ENCODE assay signal across 8 mouse cellular contexts in genomic region chr16:91688619-91689334, GRCm38 (mm10). TPM values are rescaled to one million over a fixed set of nuclear protein-coding genes. Genes with fewer than 3 reads are reported as not detected.
DNase-seq lines count a peak whose midpoint lies in the region; ATAC-seq and TF ChIP-seq lines count a peak whose summit lies in the region.

TSS of gene Donson (minus strand) at chr16:91688770.

- no peak for TF ChIP-seq EP300 in lung, postnatal 0 days (IDR thresholded peaks at IDR 0.05)

- H3K4me3 ChIP-seq in hindbrain, embryonic 11.5 days (ENCODE audit: low read depth, low read length) = peak within 1 kb of the TSS; percentile 87
- H3K4me3 ChIP-seq in lung, postnatal 0 days (ENCODE audit: low read depth, low read length) = peak within 1 kb of the TSS; percentile 85

- peak; percentile 94 for DNase-seq in NIH3T3 (ENCODE audit: low read depth)
- DNase-seq in cerebellum, adult 9-11 months = peak; percentile 93
- peak; percentile 71 to 94 for DNase-seq in frontal cortex, adult 2 months (ENCODE audit: extremely low spot score in 1 of 2, low spot score in 1 of 2)
- DNase-seq in hindbrain, embryonic 11.5 days (ENCODE audit: low spot score) = peak; percentile 97
- peak; percentile 90 to 95 for DNase-seq in layer of hippocampus, postnatal 10 days (ENCODE audit: low spot score in 2 of 2)
- DNase-seq in lung, postnatal 0 days (ENCODE audit: low spot score) = peak; percentile 96
- peak; percentile 86 for DNase-seq in ovary, postnatal 10 days (ENCODE audit: low spot score)
- peak; percentile 96 for DNase-seq in thymus, postnatal 0 days (ENCODE audit: low spot score)

- under 1% methylated on average over 60 of the region's 71 CpGs for whole genome bisulfite sequencing in hindbrain, embryonic 11.5 days
- 1% methylated on average over 40 of the region's 71 CpGs for WGBS in lung, postnatal 0 days

- no peaks in the 10 kb centered on the region for H3K9me3 ChIP-seq in hindbrain, embryonic 11.5 days (ENCODE audit: control insufficient read depth, low read length)
- no peaks in the 10 kb centered on the region for H3K9me3 ChIP-seq in lung, postnatal 0 days (ENCODE audit: low read length)

- H3K36me3 ChIP-seq in hindbrain, embryonic 11.5 days (ENCODE audit: control insufficient read depth, insufficient read depth, low read length) = no peaks in the 10 kb centered on the region
- peaks cover 8% of the 10 kb centered on the region; the same call in 1 of the 2 replicates for H3K36me3 ChIP-seq in lung, postnatal 0 days (ENCODE audit: insufficient read depth, low read length)

- peak; percentile 99 for ATAC-seq in hindbrain, embryonic 11.5 days (ENCODE audit: low FRiP score)
- peak; percentile 99 for ATAC-seq in lung, postnatal 0 days

- no peak; the same call in 1 of the 2 replicates for TF ChIP-seq CTCF in lung, postnatal 0 days (IDR thresholded peaks at IDR 0.05)

- no peaks in the 10 kb centered on the region for H3K27me3 ChIP-seq in hindbrain, embryonic 11.5 days (ENCODE audit: control insufficient read depth, insufficient read depth, low read length)
- no peaks in the 10 kb centered on the region for H3K27me3 ChIP-seq in lung, postnatal 0 days (replicated peaks; ENCODE audit: insufficient read depth, low read length)

- H3K9ac ChIP-seq in hindbrain, embryonic 11.5 days (ENCODE audit: low read depth, low read length) = peak within 1 kb of the TSS; percentile 87
- H3K9ac ChIP-seq in lung, postnatal 0 days (replicated peaks; ENCODE audit: low read depth) = peak within 1 kb of the TSS; percentile 58

- peak within 1 kb of the TSS; percentile 85 for H3K27ac ChIP-seq in hindbrain, embryonic 11.5 days (ENCODE audit: low read depth, low read length)
- H3K27ac ChIP-seq in lung, postnatal 0 days (ENCODE audit: low read length) = peak within 1 kb of the TSS; percentile 76

- H3K4me1 ChIP-seq in hindbrain, embryonic 11.5 days (replicated peaks; ENCODE audit: control insufficient read depth, insufficient read depth, low read length) = 0 out of 2 replicates have a peak, but pooled peaks cover 2% of the 10 kb centered on the region
- no peaks in the 10 kb centered on the region for H3K4me1 ChIP-seq in lung, postnatal 0 days (ENCODE audit: insufficient read depth, low read depth, low read length)

- peak within 1 kb of the TSS; percentile 83 for H3K4me2 ChIP-seq in hindbrain, embryonic 11.5 days (replicated peaks; ENCODE audit: low read depth, low read length)
- peak within 1 kb of the TSS; percentile 100 for H3K4me2 ChIP-seq in lung, postnatal 0 days (replicated peaks; ENCODE audit: low read depth, low read length)

RNA-seq across cellular contexts. Expression of gene Donson, which starts in this region (rescaled TPM):
- polyA plus RNA-seq in frontal cortex, adult 2 months (2012; rRNA removed) = 28.6 and 30.5 TPM in 2 replicates
- 33.4 and 38.5 TPM in 2 replicates for polyA plus RNA-seq in hindbrain, embryonic 11.5 days (2014; fragmentation: Nextera tagmentation; extraction: Ambion mirVana)
- 10 to 100 TPM; 19.9 to 23.8 TPM for total RNA-seq in layer of hippocampus, postnatal 10 days (2021)
- 6.0 and 8.0 TPM in 2 replicates for polyA plus RNA-seq in lung, postnatal 0 days (2015; fragmentation: Nextera tagmentation; extraction: Ambion mirVana)
- polyA plus RNA-seq in thymus, postnatal 0 days (2015; fragmentation: Nextera tagmentation; extraction: Ambion mirVana) = 21.8 and 23.2 TPM in 2 replicates

Comparison
In these comparisons a context has a peak if more than half of its experiments do, and no peak if none do; other contexts are left out.
1. Peak in every context shown above with its lines: DNase-seq, ATAC-seq, H3K4me3 ChIP-seq and H3K27ac ChIP-seq.